Mouse (Mus musculus): ENCODE data around the gene Olfr90.

GRCm38 (mm10) chr17:37080119-37080518, 8.2 kb downstream of the Olfr90 start:
- TF ChIP-seq CTCF (IDR thresholded peaks at IDR 0.05; ENCODE audit: low read depth): no peak
- no peak for TF ChIP-seq EP300 (IDR thresholded peaks at IDR 0.05; ENCODE audit: low read depth)

Data from heart, postnatal 0 days (tissue).